In the genomic region with DNA sequence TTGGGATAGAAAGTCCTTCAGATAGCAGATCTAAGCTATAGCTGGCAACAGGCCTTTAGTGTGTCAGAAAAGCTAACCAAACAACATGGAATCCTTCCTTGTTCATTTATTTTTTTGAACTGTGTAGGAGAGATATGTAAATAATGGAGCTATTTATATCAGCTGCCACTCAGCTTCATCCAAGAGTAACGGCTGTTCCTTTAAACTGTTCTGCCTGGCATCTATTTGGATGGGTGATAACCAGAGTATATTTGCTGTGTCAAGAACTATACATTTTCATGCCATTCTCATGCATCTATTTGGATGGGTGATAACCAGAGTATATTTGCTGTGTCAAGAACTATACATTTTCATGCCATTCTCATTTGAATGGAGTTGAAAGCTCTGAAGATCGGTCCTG, we compare ENCODE assay signal across 11 mouse cellular contexts.
"Had no signal": no experiment of that assay in that cellular context is flagged by ENCODE, and none has a peak within 500 bp of the region (broad histone marks: within the 10 kb centered on the region; RNA-seq: fewer than 3 reads in every experiment).

No protein-coding gene starts in this region.

- DNase-seq: kidney, adult 18-20 months; kidney, postnatal 10 days; kidney, postnatal 4 days; liver; liver, embryonic 13.5 days; liver, postnatal 0 days; lung, postnatal 36 days; thymus, postnatal 4 days had no signal

- H3K27me3 ChIP-seq: limb, embryonic 12.5 days; liver, embryonic 13.5 days; neural tube, embryonic 12.5 days had no signal

- H3K9me3 ChIP-seq: limb, embryonic 12.5 days; liver, embryonic 13.5 days; neural tube, embryonic 12.5 days had no signal

- H3K36me3 ChIP-seq: limb, embryonic 12.5 days; liver, embryonic 13.5 days; neural tube, embryonic 12.5 days had no signal

- H3K4me3 ChIP-seq: layer of hippocampus, adult 2 months; limb, embryonic 12.5 days; liver, embryonic 13.5 days; neural tube, embryonic 12.5 days had no signal

- H3K4me2 ChIP-seq: limb, embryonic 12.5 days; liver, embryonic 13.5 days; neural tube, embryonic 12.5 days had no signal

- H3K9ac ChIP-seq: limb, embryonic 12.5 days; liver, embryonic 13.5 days; liver, postnatal 0 days; neural tube, embryonic 12.5 days had no signal

- H3K4me1 ChIP-seq: limb, embryonic 12.5 days; liver, embryonic 13.5 days; neural tube, embryonic 12.5 days had no signal

- ATAC-seq: liver, postnatal 0 days had no signal

- H3K27ac ChIP-seq: layer of hippocampus, adult 2 months; limb, embryonic 12.5 days; liver, embryonic 13.5 days; neural tube, embryonic 12.5 days had no signal
